Mouse (Mus musculus) erythroblast, embryonic 14.5 days (primary cell): ENCODE results near the gene Msln.

ENCODE experiments used
- GATA1 ChIP-seq: IDR thresholded peaks from 2 replicates; pipeline ENCODE4 v1.6.1; 2012; ENCODE audit warnings: low read length, inconsistent platforms, mixed read lengths
- TAL1 ChIP-seq: IDR thresholded peaks from 3 replicates; pipeline ENCODE4 v1.6.1; 2012; ENCODE audit warnings: low read length, inconsistent platforms, mixed read lengths

DNA sequence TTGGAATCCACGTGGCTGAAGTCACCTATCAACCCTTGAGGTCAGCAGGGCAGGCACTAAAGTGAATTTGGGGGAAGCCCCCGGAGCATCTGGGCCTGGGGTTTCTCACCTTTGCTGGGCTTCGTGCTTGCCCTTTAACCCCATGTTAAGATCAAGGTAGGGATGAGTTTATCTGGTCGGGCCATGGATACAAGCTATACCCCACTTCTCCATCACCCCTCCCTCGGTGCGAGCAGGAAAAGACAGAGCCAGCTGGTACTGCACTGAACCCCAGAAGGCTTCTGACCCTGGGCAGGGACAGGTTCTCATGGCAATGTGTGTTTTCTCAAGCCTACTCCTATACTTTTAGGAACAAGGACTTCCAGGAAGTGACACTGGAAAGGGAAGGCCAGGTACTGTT is 27.2 kb upstream of the Msln start:
- TF ChIP-seq GATA1: no peak
- TF ChIP-seq TAL1: no peak
